Mouse (Mus musculus): ENCODE results near the gene Psmc5. TPM values are rescaled to one million over a fixed set of nuclear protein-coding genes. Genes with fewer than 3 reads are reported as not detected.
A peak's percentile ranks its signal among the peaks of the same experiment; 100 is the strongest.

Psmc5 gene
- polyA plus RNA-seq, 1 experiment from 2014 or later: 386 TPM

DNA sequence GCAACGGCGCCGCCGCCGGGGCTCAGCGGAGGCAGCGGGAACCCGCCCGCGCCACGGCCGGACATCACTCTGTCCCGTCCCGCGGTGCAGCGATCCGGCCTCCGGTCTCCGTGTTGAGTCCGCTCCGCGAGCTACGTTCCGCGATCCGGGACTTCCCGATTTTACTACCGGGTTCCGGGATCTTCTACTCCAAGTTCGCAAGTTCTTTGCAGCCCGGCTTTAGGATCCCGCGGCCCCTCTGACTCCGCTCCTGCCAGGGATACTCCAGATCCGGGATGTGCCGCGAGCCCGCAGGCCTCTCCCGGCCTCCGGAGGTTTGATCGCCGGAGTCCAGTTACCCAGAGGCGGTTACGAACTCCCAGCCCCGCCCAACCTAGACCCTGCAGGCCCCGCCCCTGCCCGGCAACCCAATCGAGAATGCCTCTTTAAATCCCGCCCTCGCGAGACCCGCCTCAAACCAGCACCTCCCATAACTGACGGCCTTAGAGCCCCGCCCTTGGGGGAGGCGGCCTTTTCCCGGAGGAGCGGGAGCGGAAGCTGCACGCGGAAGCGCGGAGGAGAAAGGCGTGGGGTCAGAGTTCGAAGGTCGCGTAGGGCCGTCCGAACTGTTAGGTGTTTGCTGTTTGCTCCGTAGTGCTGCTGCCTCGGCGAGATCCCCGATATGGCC is 16.8 kb downstream of the Psmc5 start, which contains the start of gene Smarcd2:
TSS of gene Smarcd2 (minus strand) at position 329 of the 667 bp plus-strand sequence.
- no peaks in the 10 kb centered on the region for H3K27me3 ChIP-seq (ENCODE audit: insufficient read depth, poor library complexity, severe bottlenecking)
- peaks cover 53% of the 10 kb centered on the region for H3K4me1 ChIP-seq
- DNase-seq (ENCODE audit: low spot score): peak; percentile 100
- peak within 1 kb of the TSS; percentile 98 for H3K27ac ChIP-seq
- peak within 1 kb of the TSS; percentile 96 for H3K4me3 ChIP-seq
- WGBS: under 1% methylated on average over 70 of the region's 72 CpGs
- no peaks in the 10 kb centered on the region for H3K9me3 ChIP-seq
- H3K36me3 ChIP-seq: peaks cover 7% of the 10 kb centered on the region; the same call in 1 of the 2 replicates

DNA sequence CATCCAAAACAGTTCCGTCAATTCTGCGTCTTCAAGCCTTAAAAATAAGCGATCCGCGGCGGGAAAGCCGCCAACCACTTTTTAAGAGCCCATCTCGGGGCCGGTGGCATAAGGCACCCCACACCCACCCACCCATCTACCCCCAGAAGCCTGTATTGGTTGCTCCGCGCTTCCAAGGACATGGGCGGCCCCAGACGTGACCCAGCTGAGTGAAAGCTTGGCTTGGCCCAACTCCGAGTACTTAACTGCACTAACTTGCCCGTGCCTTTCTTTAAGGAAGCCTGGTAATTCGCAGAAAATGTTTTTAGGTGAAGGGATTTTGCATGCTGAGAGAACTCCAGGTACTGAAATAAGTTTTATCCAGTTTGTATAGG is 17.3 kb downstream of the Psmc5 start:
- 16% methylated on average over 16 of the region's 16 CpGs for WGBS
- peak overlapping the region; percentile 96 for H3K4me3 ChIP-seq
- H3K27ac ChIP-seq: peak overlapping the region; percentile 98
- H3K4me1 ChIP-seq: peaks cover 48% of the 10 kb centered on the region
- no peaks in the 10 kb centered on the region for H3K9me3 ChIP-seq
- DNase-seq (ENCODE audit: low spot score): no peak
- peaks cover 2% of the 10 kb centered on the region; the same call in 1 of the 2 replicates for H3K36me3 ChIP-seq
- no peaks in the 10 kb centered on the region for H3K27me3 ChIP-seq (ENCODE audit: insufficient read depth, poor library complexity, severe bottlenecking)

DNA sequence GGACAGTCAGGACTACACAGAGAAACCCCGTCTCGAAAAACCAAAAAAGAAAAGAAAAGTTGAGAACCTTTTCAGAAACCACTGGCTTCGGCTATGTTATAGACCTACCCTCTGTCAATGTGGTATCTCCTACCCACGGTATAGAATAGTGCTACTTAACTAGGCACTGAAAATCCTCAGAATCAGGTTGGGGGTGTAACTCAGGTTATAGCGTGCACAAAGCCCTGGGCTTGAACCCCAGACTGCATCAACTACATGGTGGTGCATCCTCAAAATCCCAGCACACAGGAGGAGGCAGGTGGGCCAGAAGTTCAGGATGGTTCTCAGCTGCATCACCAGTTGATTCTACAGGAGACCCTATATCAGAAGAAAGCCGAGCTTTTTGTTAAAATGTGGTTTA is 17.9 kb downstream of the Psmc5 start:
- Histone ChIP-seq H3K36me3 (no peaks in the 10 kb centered on the region), H3K4me3 (no peak overlapping the region), H3K27me3 (ENCODE audit: insufficient read depth, poor library complexity, severe bottlenecking) (no peaks in the 10 kb centered on the region), H3K4me1 (peaks cover 43% of the 10 kb centered on the region), H3K27ac (peak overlapping the region; percentile 98; the same call in 1 of the 2 replicates), H3K9me3 (no peaks in the 10 kb centered on the region)
- no peak for DNase-seq (ENCODE audit: low spot score)
- WGBS: 91% methylated on average over 6 of the region's 6 CpGs

DNA sequence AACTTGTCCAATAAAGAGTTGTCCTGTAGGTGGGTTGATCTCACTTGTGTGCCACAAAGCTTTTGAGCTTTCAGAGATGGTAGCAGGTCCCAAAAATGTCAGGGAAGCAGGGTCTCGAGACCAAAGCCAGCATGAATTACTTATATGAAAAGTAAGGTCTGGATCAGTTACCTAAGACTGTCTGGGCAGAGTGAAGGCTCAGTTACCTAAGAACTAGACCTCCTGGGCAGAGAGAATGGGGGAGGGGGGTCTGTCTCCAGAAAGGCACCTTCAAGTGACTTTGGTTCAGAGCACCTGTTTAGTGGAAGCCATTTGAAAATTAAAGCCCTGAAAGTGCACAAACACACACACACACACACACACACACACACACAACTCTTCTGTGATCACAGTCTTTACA is 18.4 kb downstream of the Psmc5 start:
- H3K27me3 ChIP-seq (ENCODE audit: insufficient read depth, poor library complexity, severe bottlenecking): no peaks in the 10 kb centered on the region
- H3K4me1 ChIP-seq: peaks cover 37% of the 10 kb centered on the region
- 0 out of 2 replicates have a peak overlapping the region, but pooled peaks have one; percentile 19 for H3K27ac ChIP-seq
- WGBS: 91% methylated on average over 1 of the region's 1 CpGs
- no peaks in the 10 kb centered on the region for H3K36me3 ChIP-seq
- no peaks in the 10 kb centered on the region for H3K9me3 ChIP-seq
- DNase-seq (ENCODE audit: low spot score): no peak
- H3K4me3 ChIP-seq: no peak overlapping the region

DNA sequence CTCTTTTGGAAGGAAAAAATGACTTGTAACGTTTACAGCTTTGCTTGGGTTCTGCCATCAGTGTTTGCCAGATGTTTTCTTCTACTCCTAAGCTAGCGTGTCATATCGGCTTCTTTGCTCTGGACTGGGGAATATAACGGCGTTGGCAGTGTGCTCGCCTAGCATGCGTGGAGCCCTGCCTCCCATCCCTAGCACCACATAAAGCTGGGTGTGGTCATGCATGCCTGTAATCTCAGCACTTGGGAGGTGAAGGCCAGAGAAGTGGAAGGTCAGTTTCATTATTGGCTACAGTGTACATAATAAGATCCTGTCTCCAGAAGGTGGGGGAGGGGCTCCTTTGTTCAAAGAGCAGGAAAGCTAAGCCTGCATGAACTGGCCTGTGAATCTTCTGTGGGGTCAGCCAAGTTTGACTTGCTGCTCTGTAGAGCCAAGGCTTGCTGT is 19.0 kb downstream of the Psmc5 start:
- peaks cover 35% of the 10 kb centered on the region for H3K4me1 ChIP-seq
- no peaks in the 10 kb centered on the region for H3K27me3 ChIP-seq (ENCODE audit: insufficient read depth, poor library complexity, severe bottlenecking)
- H3K27ac ChIP-seq: 0 out of 2 replicates have a peak overlapping the region, but pooled peaks have one; percentile 19
- DNase-seq (ENCODE audit: low spot score): no peak
- H3K9me3 ChIP-seq: no peaks in the 10 kb centered on the region
- no peak overlapping the region for H3K4me3 ChIP-seq
- no peaks in the 10 kb centered on the region for H3K36me3 ChIP-seq
- WGBS: 92% methylated on average over 7 of the region's 7 CpGs

DNA sequence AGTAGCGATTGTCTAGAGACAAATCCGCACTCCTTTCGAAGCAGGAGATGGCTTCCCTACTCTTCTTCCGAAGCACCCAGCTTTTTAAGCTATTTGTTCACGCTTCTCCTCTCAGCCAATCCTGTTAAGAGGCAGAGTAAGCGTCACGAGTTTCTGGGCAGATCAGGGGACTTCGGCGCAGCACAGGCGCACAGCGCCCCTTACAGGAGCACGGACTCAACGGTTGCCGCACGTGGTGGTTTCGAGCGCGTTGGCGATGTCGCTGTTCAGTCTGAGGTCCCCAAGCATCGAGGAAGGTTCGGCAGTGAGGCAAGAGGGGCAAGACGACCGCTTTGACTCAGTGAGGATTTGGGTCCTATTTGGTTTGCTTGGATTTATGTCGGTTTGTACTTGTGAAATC is 20.5 kb downstream of the Psmc5 start, which contains the start of gene Tcam1:
TSS of gene Tcam1 (plus strand) at position 219 of the 400 bp plus-strand sequence.
- 9% methylated on average over 25 of the region's 25 CpGs for WGBS
- DNase-seq (ENCODE audit: low spot score): peak; percentile 96
- H3K9me3 ChIP-seq: no peaks in the 10 kb centered on the region
- H3K4me3 ChIP-seq: peak within 1 kb of the TSS; percentile 38
- H3K36me3 ChIP-seq: no peaks in the 10 kb centered on the region
- no peak within 1 kb of the TSS; the same call in 1 of the 2 replicates for H3K27ac ChIP-seq
- no peaks in the 10 kb centered on the region for H3K27me3 ChIP-seq (ENCODE audit: insufficient read depth, poor library complexity, severe bottlenecking)
- H3K4me1 ChIP-seq: peaks cover 21% of the 10 kb centered on the region

DNA sequence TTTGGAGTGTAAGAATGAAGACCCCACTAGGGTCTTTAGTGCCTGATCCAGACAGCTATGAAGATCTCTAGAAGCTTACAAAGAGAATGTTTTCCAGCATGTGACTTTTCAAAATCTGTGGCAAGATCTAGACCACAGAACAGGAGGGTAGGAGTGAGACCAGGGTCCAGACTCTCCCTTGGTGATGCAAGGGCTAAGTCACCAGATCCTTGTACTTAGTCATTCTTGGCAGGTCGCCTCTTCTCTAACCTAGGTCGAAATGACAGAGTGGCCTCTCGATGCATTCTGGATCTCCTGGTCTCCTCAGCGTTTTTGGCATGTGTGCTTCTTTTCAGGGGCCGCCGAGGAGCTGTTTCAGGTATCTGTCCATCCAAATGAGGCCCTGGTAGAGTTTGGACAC is 26.5 kb downstream of the Psmc5 start:
- WGBS: 79% methylated on average over 6 of the region's 6 CpGs

DNA sequence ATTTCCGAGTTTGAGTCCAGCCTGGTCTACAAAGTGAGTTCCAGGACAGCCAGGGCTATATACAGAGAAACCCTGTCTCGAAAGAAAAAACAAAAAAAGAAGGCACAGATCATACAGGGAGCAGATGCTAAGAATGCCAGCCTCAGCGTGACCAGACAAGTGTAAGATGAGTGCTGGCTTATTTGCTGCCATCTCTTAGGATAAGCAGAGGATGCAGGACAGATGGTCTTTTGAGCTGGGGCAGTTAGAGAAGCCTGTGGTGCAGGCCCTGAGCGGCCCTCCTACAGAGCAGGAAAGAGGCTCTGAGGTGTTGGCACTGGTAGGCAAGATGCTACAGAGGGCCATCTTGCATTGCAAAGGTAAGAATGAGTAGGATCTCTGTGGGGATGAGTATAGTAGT is 27.4 kb downstream of the Psmc5 start:
- Histone ChIP-seq H3K9me3 (no peaks in the 10 kb centered on the region), H3K36me3 (no peaks in the 10 kb centered on the region), H3K27ac (no peak overlapping the region), H3K4me3 (no peak overlapping the region), H3K4me1 (no peaks in the 10 kb centered on the region), H3K27me3 (ENCODE audit: insufficient read depth, poor library complexity, severe bottlenecking) (peaks cover 4% of the 10 kb centered on the region; the same call in 1 of the 2 replicates)
- 70% methylated on average over 4 of the region's 4 CpGs for WGBS
- DNase-seq (ENCODE audit: low spot score): no peak

More for the DNA sequence above, 26.5 kb downstream of the Psmc5 start:
- no peak for DNase-seq (ENCODE audit: low spot score)
- no peaks in the 10 kb centered on the region for H3K4me1 ChIP-seq
- no peaks in the 10 kb centered on the region for H3K9me3 ChIP-seq
- H3K27me3 ChIP-seq (ENCODE audit: insufficient read depth, poor library complexity, severe bottlenecking): peaks cover 4% of the 10 kb centered on the region; the same call in 1 of the 2 replicates
- no peak overlapping the region for H3K4me3 ChIP-seq
- no peaks in the 10 kb centered on the region for H3K36me3 ChIP-seq
- no peak overlapping the region for H3K27ac ChIP-seq

DNA sequence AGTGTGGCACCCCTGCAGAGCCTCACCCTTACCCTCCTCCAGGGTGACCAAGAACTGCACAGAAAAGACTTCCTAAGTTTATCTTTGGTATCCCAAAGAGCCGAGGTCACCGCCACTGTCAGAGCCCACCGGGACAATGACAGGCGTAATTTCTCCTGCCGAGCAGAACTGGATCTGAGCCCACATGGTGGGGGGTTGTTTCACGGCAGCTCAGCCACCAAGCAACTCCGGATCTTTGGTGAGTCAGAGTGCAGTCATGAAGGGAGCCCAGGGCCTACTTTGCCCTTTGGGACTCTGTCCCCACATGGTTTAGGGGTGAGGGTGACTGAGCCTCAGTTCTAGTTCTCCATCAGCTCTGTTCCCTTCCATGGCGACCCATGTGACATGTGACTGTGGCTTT is 28.2 kb downstream of the Psmc5 start:
- DNase-seq (ENCODE audit: low spot score): no peak
- Histone ChIP-seq H3K27me3 (ENCODE audit: insufficient read depth, poor library complexity, severe bottlenecking) (peaks cover 4% of the 10 kb centered on the region; the same call in 1 of the 2 replicates), H3K4me1 (no peaks in the 10 kb centered on the region), H3K9me3 (no peaks in the 10 kb centered on the region), H3K36me3 (no peaks in the 10 kb centered on the region), H3K27ac (no peak overlapping the region), H3K4me3 (no peak overlapping the region)
- 67% methylated on average over 8 of the region's 8 CpGs for WGBS

DNA sequence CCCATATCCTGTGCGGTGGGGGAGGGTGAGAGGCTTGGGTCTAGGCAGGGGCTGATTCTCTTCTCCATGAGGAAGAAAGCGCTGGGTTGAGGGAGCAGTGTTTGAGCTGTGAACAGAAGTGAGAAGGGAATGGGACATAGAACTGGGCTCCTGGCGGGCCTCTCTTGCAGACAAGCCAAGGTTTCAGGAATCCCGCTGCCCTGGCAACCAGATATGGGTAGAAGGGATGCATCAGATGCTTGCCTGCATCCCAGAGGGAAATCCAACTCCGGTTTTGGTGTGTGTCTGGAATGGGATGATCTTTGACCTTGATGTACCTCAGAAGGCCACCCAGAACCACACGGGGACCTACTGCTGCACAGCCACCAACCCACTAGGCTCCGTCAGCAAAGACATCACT is 30.3 kb downstream of the Psmc5 start:
- Histone ChIP-seq H3K4me3 (no peak overlapping the region), H3K27me3 (ENCODE audit: insufficient read depth, poor library complexity, severe bottlenecking) (peaks cover 4% of the 10 kb centered on the region; the same call in 1 of the 2 replicates), H3K36me3 (no peaks in the 10 kb centered on the region), H3K4me1 (no peaks in the 10 kb centered on the region; the same call in none of the 2 replicates), H3K9me3 (no peaks in the 10 kb centered on the region), H3K27ac (no peak overlapping the region)
- no peak for DNase-seq (ENCODE audit: low spot score)
- WGBS: 72% methylated on average over 7 of the region's 7 CpGs

DNA sequence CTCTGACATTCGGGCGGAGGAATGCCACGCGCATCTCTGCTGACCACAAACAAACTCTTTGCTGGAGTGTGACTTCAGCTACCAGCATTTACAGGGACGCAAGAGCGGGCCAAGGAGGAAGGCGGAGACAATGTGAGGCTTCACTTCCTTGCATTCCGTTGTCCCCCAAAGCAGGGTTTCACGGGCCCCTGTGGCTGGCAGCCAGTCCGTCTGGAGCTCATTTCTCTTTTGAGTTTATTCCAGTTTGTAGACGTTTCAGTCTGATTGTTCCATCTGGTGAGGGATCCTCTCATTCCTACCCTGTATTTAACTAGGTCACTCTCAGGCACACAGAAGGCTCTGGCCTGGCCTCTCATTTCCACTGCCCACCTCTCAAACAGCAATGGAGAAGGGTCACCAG is 31.0 kb downstream of the Psmc5 start:
- Histone ChIP-seq H3K4me3 (no peak overlapping the region), H3K9me3 (no peaks in the 10 kb centered on the region), H3K4me1 (no peaks in the 10 kb centered on the region; the same call in none of the 2 replicates), H3K27me3 (ENCODE audit: insufficient read depth, poor library complexity, severe bottlenecking) (peaks cover 4% of the 10 kb centered on the region; the same call in 1 of the 2 replicates), H3K36me3 (no peaks in the 10 kb centered on the region), H3K27ac (no peak overlapping the region)
- no peak for DNase-seq (ENCODE audit: low spot score)
- WGBS: 74% methylated on average over 11 of the region's 11 CpGs

DNA sequence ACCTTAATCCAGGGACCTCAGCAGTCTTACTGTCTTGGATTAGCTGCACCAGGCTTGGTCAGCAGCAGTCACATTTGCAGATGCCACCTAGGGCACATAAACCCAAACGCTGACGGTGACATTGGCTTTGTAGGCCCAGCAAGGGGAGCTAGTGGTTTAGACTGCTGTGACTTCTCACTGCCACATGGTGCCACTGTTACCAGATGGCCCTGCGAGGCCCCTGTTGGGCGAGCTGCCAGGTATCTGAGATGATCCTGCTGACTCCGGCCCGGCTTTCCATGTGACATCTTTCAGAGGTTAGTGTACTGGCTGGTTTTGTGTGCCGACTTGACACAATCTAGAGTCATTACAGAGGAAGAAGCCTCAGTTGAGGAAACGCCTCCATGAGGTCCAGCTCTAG is 33.4 kb downstream of the Psmc5 start:
- no peak overlapping the region for H3K4me3 ChIP-seq
- H3K36me3 ChIP-seq: no peaks in the 10 kb centered on the region
- no peak overlapping the region for H3K27ac ChIP-seq
- no peaks in the 10 kb centered on the region for H3K9me3 ChIP-seq
- H3K4me1 ChIP-seq: no peaks in the 10 kb centered on the region; the same call in none of the 2 replicates
- 0 out of 2 replicates have a peak, but pooled peaks cover 4% of the 10 kb centered on the region for H3K27me3 ChIP-seq (ENCODE audit: insufficient read depth, poor library complexity, severe bottlenecking)
- 61% methylated on average over 8 of the region's 8 CpGs for WGBS
- DNase-seq (ENCODE audit: low spot score): no peak

DNA sequence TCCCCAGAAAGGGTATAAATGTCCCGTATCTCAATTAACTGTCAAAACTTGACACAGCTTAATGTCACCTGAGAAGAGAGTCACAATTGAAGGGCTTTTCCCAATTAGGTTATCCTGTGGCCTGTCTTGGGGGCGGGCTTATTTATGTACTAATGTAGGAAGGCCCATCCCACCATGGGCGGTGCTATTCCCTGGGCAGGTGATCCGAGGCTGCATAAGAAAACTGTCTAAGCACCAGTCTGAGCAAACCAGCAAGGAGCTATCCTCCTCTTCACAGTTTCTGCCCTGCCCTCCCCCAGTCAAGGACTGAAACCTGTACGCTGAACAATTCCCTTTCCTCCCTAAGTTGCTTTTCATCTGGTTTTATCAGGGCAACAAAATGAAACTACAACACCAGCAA is 34.4 kb downstream of the Psmc5 start:
- WGBS: 83% methylated on average over 5 of the region's 5 CpGs
- Histone ChIP-seq H3K9me3 (no peaks in the 10 kb centered on the region), H3K36me3 (no peaks in the 10 kb centered on the region), H3K27ac (no peak overlapping the region), H3K27me3 (ENCODE audit: insufficient read depth, poor library complexity, severe bottlenecking) (0 out of 2 replicates have a peak, but pooled peaks cover 1% of the 10 kb centered on the region), H3K4me1 (no peaks in the 10 kb centered on the region; the same call in none of the 2 replicates), H3K4me3 (no peak overlapping the region)
- no peak for DNase-seq (ENCODE audit: low spot score)
